Mouse (Mus musculus) WW6 (cell line): ENCODE data around the gene Arhgef10l.

Experiments used
- DNase-seq: peaks from one replicate; pipeline ENCODE4 v3.0.0-alpha.2; 2013; ENCODE audit warnings: low read depth, low spot score

Arhgef10l gene

GRCm38 (mm10) chr4:140467254-140467791, 198.5 kb downstream of the Arhgef10l start:
- DNase-seq, result no peak
